Mouse (Mus musculus): ENCODE data around the gene Slc22a4.

The Slc22a4 gene

DNA sequence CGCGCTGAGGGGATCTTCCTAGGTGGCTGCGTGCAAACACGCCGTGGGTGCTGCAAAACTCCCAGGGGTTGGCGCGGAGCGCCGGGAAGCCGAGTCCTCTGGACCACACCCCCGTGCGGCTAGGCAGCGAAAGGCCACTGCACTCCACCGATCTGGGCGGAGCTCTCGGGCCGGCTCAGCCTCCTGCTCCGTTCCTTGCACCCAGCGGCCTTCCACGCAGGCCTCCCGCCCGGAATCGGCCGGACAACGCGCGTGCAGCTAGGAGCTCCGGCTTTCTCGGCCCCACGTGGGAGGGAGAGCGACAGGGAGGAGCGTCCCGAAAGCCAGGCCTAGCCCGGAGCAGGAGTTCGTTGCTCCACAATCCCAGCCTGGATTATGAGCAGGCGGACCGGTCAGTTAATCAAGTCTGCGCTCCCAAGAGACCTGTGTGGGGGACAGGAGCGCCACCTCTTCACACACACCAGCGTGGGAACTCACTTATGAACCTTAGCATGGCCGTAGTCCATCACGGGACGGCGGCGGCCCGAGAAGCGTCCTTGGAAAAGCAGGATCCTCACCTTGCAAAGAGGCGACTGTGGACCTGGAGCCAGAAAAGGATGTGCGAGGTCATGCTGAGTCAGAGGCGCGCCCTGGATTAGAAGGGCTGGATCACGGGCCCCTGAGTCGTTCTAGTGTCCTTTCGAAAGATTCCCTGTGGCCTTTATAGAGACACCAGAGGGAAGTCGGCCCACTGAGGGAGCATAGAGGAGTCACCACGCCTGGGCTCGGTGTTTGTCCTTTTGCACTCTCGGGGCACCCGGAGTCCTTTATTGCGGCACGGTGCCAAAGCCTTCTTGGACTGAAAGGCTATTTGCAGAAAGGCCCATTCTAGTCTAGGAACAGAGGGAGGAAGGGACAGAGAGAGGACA lies at the start of gene Slc22a4:
Slc22a4 (minus strand) TSS at position 47 of the 908 bp plus-strand sequence.
- no peak for DNase-seq (ENCODE audit: low spot score)

DNA sequence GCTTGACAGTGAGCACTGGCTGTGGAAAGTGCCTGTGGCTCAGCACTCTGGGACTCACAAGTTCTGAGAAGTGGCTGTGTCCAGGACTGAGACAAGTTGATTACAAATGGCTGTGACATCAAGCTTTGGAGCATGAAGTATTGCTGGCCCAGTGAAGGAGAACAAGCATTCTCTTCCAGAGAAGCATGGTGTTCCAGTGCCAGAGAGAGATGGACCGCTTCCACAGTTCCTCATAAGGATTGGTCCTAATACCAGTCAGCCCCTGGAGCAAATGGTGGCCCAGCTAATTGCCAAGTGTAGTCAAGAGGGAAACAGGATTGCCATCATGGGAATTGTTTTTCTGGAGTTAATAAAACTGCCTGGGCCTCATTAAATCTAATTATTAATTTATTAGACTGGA lies 48.2 kb upstream of the Slc22a4 start:
- no peak for DNase-seq (ENCODE audit: low spot score)

- DNase-seq (ENCODE audit: low spot score): no peak
Measured at GRCm38 (mm10) chr11:54075353-54075752, 47.5 kb upstream of the Slc22a4 start.

DNA sequence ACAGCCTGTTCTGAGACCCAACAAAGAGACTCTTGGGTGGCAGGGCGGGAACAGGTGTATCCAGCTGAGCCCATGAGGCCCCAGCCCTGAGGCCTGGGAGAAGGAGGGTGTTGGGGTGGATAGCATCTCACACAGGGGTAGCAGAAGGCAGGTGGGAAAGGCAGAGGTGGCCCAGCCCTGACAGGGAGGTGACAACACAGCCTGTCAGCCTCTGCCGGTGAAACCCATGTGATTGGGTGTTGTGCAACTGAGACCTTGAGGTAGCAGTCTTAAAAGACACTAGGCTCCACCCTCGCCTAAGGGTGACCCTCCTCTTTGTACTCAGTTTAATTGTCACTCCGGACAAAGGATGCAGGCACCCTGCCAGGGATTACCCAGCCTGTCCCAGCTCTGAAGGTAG lies 45.4 kb upstream of the Slc22a4 start:
- no peak for DNase-seq (ENCODE audit: low spot score)

DNA sequence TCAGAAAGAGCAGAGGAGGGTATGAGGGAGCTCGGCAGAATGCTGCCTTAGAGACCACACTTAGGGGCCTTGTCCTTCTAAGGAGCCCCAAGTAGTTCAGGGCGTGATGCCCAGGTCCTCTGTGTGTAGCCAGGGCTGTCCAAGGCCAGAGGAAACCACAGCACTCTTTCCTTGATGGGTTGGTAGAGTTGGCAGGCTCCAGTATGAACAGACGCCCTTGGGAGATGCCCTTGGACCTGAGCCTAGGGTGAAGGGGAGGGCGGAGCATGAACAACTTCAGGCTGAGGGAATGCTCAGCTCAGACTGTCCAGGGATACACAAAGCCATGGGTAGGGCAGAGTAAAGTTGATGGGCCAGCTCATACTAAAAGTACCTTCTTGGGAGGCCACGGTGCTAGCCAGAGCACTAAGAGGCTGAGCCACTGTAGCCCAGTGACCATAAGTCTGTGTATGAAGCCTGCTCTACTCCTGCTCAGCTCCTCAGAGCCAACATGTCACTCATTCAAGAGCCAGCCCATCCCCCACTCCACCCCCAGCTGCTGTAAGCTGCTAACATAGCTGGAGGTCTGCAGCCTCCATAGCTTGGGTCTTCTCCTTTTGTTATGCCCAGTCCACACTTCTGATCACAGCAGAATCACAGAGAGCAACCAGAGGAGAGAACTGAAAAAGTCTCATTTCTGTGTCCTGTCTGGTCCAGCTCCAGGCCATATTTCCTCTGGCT lies 44.0 kb upstream of the Slc22a4 start:
- no peak for DNase-seq (ENCODE audit: low spot score)

DNA sequence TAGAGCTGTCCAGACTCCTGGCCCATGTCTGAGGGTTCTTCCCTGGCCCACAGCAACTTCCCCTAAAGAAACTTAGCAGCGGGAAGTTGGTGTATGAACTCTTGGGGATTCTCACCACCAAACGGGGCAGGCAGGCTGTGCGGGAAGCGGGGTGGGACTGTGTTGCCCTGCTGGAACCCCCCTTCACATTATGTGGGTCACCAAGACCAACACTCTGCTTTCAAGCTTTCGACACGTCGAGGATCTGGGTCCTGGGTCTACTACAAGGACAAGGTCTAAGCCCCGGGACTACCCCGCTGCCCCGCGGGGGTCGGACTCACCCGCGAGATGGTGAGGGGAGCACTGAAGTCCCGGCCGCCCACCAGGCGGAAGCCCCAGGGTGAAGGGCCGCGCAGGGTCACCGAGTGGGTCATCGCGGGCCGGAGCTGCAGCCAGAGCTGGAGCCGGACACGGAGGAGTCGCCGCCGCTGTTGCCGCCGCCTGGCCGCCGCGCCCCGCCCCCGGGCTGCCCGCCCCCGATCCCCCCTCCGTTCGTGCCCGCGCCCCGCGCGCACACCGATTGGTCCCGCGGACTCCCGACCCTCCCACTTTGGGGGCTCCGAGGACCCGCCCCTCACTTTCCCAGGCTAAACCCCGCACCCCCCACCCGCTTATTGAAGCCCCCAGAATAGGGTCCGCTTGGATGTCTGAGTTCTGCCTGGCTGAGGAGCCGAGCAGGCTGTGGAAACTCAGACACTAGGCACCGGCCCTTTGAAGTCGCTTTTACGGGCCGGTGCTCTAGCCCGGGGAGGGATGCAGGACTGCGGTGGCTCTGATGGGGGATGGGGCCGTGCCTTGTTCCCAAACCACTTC lies 40.9 kb upstream of the Slc22a4 start, which contains the start of gene Pdlim4:
Pdlim4 (minus strand) TSS at position 495 of the 852 bp plus-strand sequence.
- DNase-seq (ENCODE audit: low spot score): no peak

- no peak for DNase-seq (ENCODE audit: low spot score)
Measured at GRCm38 (mm10) chr11:54067996-54068519, 40.2 kb upstream of the Slc22a4 start.

DNA sequence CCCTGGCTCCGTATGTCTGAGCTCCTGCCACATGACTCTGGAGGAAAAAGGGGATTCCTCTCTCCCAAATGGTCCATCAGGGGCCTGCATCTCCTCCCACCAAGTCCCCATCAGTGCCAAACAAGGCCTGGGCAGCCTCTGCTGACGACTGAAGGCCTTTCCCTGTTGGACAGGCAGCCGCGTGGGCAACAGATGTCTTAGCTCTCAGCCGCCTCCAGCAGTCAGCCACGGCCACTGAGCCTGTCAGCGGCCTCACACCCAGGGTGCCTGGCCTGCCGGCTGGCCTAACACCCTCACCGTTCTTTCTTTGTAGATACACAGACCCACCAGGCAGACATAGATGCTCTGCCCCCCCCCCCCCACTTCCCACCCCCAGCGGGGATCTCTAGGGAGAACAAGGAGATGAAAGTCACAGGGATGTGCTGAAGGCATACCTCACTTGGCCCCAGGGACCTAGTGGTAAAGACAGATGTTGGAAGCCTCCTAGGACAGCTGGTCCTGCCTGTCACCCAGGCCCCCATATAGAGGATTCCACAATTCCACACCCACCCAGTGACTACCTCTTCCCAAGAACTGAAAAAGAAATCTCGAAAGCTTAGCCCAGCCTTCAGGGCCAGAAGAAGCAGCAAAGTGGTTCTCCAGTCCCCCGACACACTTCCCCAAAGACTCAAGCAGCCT lies 39.6 kb upstream of the Slc22a4 start:
- DNase-seq (ENCODE audit: low spot score): no peak

DNA sequence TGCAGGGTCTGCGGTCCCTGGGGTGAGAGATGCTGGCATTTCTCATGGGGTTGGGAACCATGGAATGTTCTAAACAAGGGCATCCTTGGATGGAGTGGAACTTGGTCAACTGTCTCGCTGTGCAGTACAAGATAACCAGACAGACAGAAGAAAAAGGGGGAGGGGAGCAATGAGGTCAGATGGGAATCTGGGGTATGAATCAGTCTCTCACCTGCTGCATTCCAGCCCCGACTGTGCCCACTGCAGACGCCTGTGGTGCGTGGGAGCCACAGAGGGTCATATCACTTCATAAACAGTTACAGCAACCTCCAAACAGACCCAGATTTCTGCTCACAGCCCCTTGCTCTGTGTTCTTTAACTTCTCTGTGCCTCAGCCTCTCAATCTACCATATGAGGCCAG lies 38.5 kb upstream of the Slc22a4 start:
- no peak for DNase-seq (ENCODE audit: low spot score)

GRCm38 (mm10) chr11:54065915-54066178 lies 38.0 kb upstream of the Slc22a4 start:
- DNase-seq (ENCODE audit: low spot score): no peak

DNA sequence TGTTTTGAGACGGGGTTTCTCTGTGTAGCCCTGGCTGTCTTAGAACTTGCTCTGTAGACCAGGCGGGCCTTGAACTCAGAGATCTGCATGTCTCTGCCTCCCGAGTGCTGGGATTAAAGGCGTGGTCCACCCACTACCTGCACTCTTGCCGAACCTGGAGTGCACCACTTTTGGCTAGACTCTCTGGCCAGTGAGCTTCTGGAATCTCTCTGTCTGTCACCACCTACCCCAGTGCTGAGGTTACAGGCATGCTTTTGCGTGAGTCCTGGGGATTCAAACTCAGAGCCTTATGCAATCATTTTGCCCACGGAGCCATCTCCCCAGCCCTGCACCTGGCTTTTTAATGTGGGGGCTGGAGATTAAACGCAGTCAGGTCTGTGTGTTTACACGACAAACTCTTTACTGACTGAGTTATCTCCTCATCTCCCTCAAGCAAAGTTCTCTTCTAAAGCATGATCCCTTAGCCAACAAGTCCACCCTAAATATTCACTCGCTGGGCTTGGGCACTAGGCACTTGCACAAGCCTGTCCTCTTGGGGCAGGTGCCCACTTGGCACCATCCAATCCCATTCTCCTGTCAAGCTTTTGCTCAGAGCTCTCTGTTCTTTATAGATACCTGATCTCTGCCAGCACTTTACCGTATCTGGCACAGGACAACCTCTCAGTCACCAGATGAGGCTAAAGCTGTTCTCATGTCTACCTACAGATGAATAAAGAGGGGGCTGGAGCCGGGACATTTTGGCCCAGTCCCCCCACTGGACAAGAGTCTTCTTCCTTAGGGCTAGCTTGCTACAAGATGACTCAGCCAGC lies 37.4 kb upstream of the Slc22a4 start:
- no peak for DNase-seq (ENCODE audit: low spot score)

GRCm38 (mm10) chr11:54064412-54064978 lies 36.6 kb upstream of the Slc22a4 start:
- no peak for DNase-seq (ENCODE audit: low spot score)

- no peak for DNase-seq (ENCODE audit: low spot score)
Measured at GRCm38 (mm10) chr11:54063472-54063775, 35.5 kb upstream of the Slc22a4 start.

- no peak for DNase-seq (ENCODE audit: low spot score)
Measured at GRCm38 (mm10) chr11:54062753-54063471, 35.0 kb upstream of the Slc22a4 start.

DNA sequence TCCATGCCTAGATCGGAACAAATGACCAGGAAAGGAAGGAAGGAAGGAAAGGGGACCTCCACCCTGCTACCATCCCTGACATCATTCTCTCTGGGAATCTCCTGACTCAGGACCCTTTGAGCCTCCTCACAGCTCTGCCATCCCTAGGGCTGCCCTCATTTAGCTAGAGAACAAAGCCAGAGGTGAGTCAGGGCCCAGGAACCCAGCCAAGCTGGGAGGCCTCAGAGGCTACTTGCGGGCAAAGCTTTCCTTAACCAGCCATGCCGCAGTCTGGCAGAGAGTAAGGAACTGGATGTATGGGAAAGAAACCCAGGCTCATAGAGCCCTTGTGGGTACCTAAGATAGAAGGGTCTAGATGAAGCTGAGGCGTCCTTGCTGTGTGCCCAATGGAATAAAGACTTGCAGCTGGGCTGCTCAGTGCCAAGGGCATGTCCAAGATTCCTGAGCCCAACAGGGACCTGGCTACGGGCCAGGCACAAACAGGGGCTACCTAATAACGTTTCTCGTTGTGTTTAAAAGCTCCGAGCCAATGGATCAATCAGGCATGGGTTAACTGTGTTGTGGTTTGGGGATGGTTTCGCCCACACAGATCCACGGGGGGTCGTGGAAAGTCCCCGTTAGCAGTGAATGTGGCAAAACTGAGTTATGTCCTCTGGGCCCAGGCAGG lies 34.3 kb upstream of the Slc22a4 start:
- DNase-seq (ENCODE audit: low spot score): no peak

DNA sequence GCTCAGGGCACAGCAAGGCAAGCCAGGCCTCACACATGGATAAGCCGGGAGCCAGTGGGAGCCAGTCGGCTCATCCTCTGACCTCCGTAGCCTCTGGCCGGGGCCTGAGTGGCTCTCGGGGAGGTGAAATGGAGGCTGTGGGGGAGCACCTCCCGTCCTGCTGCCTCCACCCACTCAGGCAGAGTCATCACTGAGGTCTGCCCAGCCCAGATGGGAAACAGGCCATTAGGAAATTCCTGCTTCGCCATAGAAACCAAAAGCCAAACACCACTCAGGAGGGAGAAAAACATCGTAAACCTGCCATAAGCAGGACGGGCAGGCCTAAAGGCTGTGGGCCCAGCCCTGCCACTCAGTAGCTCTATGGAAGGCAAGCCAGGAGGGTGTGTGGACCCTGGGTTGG lies 32.4 kb upstream of the Slc22a4 start:
- no peak for DNase-seq (ENCODE audit: low spot score)

- DNase-seq (ENCODE audit: low spot score): no peak
Measured at GRCm38 (mm10) chr11:54059526-54059925, 31.6 kb upstream of the Slc22a4 start.

- DNase-seq (ENCODE audit: low spot score): no peak
Measured at GRCm38 (mm10) chr11:54058643-54059042, 30.8 kb upstream of the Slc22a4 start.

DNA sequence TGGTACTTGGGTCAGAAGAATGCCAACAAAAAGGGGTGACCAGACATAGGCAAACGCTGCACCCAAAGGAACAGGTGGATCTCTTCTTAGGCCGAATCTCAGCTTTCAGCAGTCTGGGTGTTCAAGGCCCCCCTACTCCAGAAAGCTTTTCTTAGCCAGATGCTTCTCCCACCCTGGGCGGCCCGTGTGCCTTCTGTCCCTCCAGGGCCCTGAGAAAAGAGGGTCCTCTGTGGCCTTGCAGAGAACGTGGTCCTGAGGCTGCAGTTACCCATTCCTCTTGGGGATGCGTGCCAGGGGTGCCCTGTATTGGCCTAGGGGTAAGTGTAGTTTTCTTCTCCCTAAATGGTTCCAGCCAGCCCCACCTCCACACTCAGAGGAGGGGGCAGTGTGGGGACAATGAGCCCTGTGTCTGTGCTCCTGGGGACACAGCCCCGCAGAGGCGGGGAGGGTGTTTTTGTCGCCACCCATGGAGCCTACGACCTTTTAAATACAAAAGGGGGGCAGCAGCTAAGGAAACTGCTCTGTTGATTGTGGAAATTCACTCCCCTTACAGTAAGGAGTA lies 30.2 kb upstream of the Slc22a4 start:
- no peak for DNase-seq (ENCODE audit: low spot score)
